Mouse (Mus musculus) embryonic facial prominence, embryonic 11.5 days (tissue): Measurements from ENCODE around the gene Kcna1. TPM values are rescaled to one million over a fixed set of nuclear protein-coding genes. Genes with fewer than 3 reads are reported as not detected.

ENCODE experiments used
- ATAC-seq: fragments of 200-750 bp; cut with Nextera tagmentation; replicated peaks from 2 replicates; pipeline ENCODE4 v1.8.0; 2017; ENCODE audit warnings: low read depth; ENCODE audit not compliant: insufficient number of reproducible peaks, low FRiP score, low TSS enrichment
- DNase-seq: peaks from one replicate; pipeline ENCODE4 v3.0.0-alpha.2; 2015; ENCODE audit warnings: low spot score
- H3K27ac ChIP-seq: fragments of 300-500 bp; sonication (generic); replicated peaks from 2 replicates; pipeline ENCODE4 v1.5.1; 2014; ENCODE audit warnings: mild to moderate bottlenecking, low read depth, low read length, control low read depth
- H3K27me3 ChIP-seq: fragments of 300-500 bp; sonication (generic); 2 replicates; pipeline ENCODE4 v1.6.1; 2014; ENCODE audit warnings: mild to moderate bottlenecking, low read length, moderate library complexity, mixed read lengths; ENCODE audit not compliant: control insufficient read depth, insufficient read depth
- H3K36me3 ChIP-seq: fragments of 300-500 bp; sonication (generic); replicated peaks from 2 replicates; pipeline ENCODE4 v1.6.1; 2014; ENCODE audit warnings: low read depth, mild to moderate bottlenecking, low read length, moderate library complexity, mixed read lengths; ENCODE audit not compliant: control insufficient read depth, insufficient read depth
- H3K4me1 ChIP-seq: fragments of 300-500 bp; sonication (generic); 2 replicates; pipeline ENCODE4 v1.6.1; 2014; ENCODE audit warnings: low read length, mixed read lengths; ENCODE audit not compliant: control insufficient read depth, insufficient read depth
- H3K4me2 ChIP-seq: fragments of 300-500 bp; sonication (generic); 2 replicates; pipeline ENCODE4 v1.6.1; 2014; ENCODE audit warnings: low read depth, mild to moderate bottlenecking, control low read depth, low read length, moderate library complexity
- H3K4me3 ChIP-seq: fragments of 300-500 bp; sonication (generic); 2 replicates; pipeline ENCODE4 v1.5.1; 2014; ENCODE audit warnings: low read depth, low read length, control low read depth
- H3K9ac ChIP-seq: fragments of 300-500 bp; sonication (generic); replicated peaks from 2 replicates; pipeline ENCODE4 v1.6.1; 2014; ENCODE audit warnings: mild to moderate bottlenecking, control low read depth, low read length
- H3K9me3 ChIP-seq: fragments of 300-500 bp; sonication (generic); replicated peaks from 2 replicates; pipeline ENCODE4 v1.6.1; 2016; ENCODE audit warnings: mild to moderate bottlenecking, low read length, inconsistent platforms, mixed read lengths; ENCODE audit not compliant: control insufficient read depth
- WGBS: fragments of 180-500 bp; shearing (Covaris S2); extraction: QIAGEN DNeasy Blood & Tissue Kit; methylation state at CpG from one replicate; pipeline ENCODE4 v1.1.7; 2014; 5-methylcytosine and 5-hydroxymethylcytosine counted together
- polyA plus RNA-seq: library from polyadenylated mRNA; unstranded; fragments of >200 nt; fragmentation: Nextera tagmentation; extraction: Ambion mirVana; gene quantifications from 2 replicates; pipeline ENCODE4 v1.2.1, GENCODE M21; 2014

Gene Kcna1
- polyA plus RNA-seq, 1 experiment from 2014 or later, result 0.52 TPM

GRCm38 (mm10) chr6:126618455-126618854, 27.7 kb downstream of the Kcna1 start:
- no peak overlapping the region for H3K9ac ChIP-seq
- no peak overlapping the region for H3K4me3 ChIP-seq
- WGBS, result 78% methylated on average over 4 of the region's 4 CpGs
- no peak for ATAC-seq
- H3K36me3 ChIP-seq, result no peaks in the 10 kb centered on the region
- H3K9me3 ChIP-seq, result no peaks in the 10 kb centered on the region
- H3K4me1 ChIP-seq, result no peaks in the 10 kb centered on the region
- H3K4me2 ChIP-seq, result no peak overlapping the region
- DNase-seq, result no peak
- no peaks in the 10 kb centered on the region for H3K27me3 ChIP-seq
- no peak overlapping the region for H3K27ac ChIP-seq

- H3K4me1 ChIP-seq, result no peaks in the 10 kb centered on the region
- no peak overlapping the region for H3K4me2 ChIP-seq
- WGBS, result 80% methylated on average over 4 of the region's 4 CpGs
- DNase-seq, result no peak
- no peak overlapping the region for H3K9ac ChIP-seq
- H3K36me3 ChIP-seq, result no peaks in the 10 kb centered on the region
- H3K9me3 ChIP-seq, result no peaks in the 10 kb centered on the region
- no peaks in the 10 kb centered on the region; the same call in 1 of the 2 replicates for H3K27me3 ChIP-seq
- ATAC-seq, result no peak
- H3K4me3 ChIP-seq, result no peak overlapping the region
- no peak overlapping the region for H3K27ac ChIP-seq
Measured at GRCm38 (mm10) chr6:126610746-126611145, 35.4 kb downstream of the Kcna1 start.

DNA sequence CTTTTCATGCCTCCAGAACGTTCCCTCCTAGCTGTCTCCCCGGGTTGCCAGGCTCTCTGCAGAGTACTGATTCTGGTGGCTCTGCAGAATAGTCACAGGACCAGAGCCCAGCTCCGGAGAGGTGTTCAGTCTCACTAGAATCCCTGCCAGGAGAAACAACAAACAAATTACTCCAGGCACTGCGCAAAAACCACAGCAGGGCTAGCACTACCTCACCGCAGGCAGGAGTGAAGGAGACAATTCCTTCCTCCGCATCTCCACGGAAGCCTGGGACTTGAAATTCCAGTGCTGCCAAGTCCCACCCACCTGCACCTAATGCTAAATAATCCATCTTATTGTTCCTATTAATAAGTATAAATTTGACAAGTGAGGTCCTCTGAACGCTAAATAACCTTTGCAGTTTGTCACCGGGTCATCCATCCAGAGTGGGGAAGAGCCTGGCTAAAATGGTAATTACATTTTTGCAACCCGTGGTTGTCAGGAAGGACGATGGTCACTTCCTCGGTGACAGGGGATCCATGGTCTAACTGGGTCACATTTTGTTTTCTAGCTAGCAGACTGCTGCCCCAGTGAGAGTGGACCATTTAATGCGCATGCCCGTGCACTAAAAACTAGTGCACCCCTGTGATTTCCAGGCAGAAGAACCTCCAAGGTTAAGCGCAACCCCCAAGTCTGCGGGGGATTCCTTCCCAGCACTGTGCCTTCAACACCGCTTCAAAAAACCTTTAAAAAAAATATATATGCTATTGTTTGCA, 36.8 kb downstream of the Kcna1 start:
- Histone ChIP-seq H3K4me2 (no peak overlapping the region), H3K9me3 (no peaks in the 10 kb centered on the region), H3K4me3 (no peak overlapping the region), H3K27me3 (no peaks in the 10 kb centered on the region; the same call in 1 of the 2 replicates), H3K27ac (no peak overlapping the region), H3K9ac (no peak overlapping the region), H3K36me3 (no peaks in the 10 kb centered on the region), H3K4me1 (no peaks in the 10 kb centered on the region)
- DNase-seq (no peak), ATAC-seq (no peak)
- 68% methylated on average over 17 of the region's 17 CpGs for WGBS

DNA sequence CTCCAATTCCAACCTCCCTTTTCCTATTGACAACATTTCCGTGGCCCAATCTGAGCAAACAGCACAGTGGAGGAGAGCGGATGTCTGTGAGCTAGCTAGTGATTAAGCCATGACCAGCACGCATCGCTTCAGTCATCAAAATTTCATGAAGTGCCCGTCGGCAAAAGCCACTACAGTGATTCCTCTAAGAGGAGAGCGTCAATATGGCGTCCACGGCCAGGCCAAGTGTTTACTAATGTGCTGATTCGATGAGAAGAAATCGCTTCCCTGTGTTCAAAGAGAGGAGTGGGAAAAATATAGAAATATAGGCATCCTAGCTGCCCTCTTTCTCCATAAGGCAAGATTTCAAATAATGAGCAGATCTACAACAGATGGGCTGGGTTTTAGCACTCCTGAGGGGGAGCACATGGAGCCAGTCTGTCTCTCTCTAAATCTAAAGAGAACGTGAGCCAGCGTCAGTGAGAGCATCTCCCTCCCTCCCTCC, 44.3 kb downstream of the Kcna1 start:
- Histone ChIP-seq H3K27me3 (no peaks in the 10 kb centered on the region; the same call in 1 of the 2 replicates), H3K27ac (no peak overlapping the region), H3K36me3 (no peaks in the 10 kb centered on the region), H3K4me1 (no peaks in the 10 kb centered on the region), H3K9ac (no peak overlapping the region), H3K9me3 (no peaks in the 10 kb centered on the region), H3K4me3 (no peak overlapping the region), H3K4me2 (no peak overlapping the region)
- ATAC-seq (no peak), DNase-seq (no peak)
- 88% methylated on average over 13 of the region's 13 CpGs for WGBS

GRCm38 (mm10) chr6:126599201-126599995, 46.8 kb downstream of the Kcna1 start:
- H3K4me3 ChIP-seq, result no peak overlapping the region
- H3K36me3 ChIP-seq, result no peaks in the 10 kb centered on the region
- no peak for DNase-seq
- 81% methylated on average over 3 of the region's 3 CpGs for WGBS
- H3K9ac ChIP-seq, result no peak overlapping the region
- H3K4me1 ChIP-seq, result no peaks in the 10 kb centered on the region
- no peak for ATAC-seq
- no peaks in the 10 kb centered on the region for H3K9me3 ChIP-seq
- H3K27ac ChIP-seq, result no peak overlapping the region
- no peaks in the 10 kb centered on the region for H3K27me3 ChIP-seq
- H3K4me2 ChIP-seq, result no peak overlapping the region

DNA sequence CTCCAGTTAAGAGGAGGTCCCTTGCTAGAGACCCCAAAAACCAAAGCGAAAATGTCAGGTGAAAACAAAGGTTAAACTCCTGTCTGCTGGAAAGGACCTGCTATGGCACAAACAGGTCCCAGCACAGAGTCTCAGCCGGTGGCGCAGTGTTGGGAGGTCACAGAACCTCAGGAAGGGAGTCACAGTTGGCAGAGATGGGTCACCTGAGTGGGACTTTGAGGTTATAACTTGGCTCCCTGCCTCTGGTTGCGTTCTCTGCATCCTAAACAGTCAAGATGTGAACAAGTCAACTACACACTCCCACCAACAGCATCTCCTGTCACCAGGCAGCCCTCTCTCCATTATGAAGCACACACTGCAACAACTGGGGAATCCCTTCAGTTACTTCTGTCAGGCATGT, 48.4 kb downstream of the Kcna1 start:
- DNase-seq (no peak), ATAC-seq (no peak)
- WGBS, result 92% methylated on average over 4 of the region's 4 CpGs
- H3K4me2 ChIP-seq, result no peak overlapping the region
- H3K4me1 ChIP-seq, result no peaks in the 10 kb centered on the region
- no peak overlapping the region for H3K9ac ChIP-seq
- no peak overlapping the region for H3K4me3 ChIP-seq
- H3K27me3 ChIP-seq, result no peaks in the 10 kb centered on the region
- no peak overlapping the region for H3K27ac ChIP-seq
- H3K36me3 ChIP-seq, result no peaks in the 10 kb centered on the region
- H3K9me3 ChIP-seq, result no peaks in the 10 kb centered on the region

DNA sequence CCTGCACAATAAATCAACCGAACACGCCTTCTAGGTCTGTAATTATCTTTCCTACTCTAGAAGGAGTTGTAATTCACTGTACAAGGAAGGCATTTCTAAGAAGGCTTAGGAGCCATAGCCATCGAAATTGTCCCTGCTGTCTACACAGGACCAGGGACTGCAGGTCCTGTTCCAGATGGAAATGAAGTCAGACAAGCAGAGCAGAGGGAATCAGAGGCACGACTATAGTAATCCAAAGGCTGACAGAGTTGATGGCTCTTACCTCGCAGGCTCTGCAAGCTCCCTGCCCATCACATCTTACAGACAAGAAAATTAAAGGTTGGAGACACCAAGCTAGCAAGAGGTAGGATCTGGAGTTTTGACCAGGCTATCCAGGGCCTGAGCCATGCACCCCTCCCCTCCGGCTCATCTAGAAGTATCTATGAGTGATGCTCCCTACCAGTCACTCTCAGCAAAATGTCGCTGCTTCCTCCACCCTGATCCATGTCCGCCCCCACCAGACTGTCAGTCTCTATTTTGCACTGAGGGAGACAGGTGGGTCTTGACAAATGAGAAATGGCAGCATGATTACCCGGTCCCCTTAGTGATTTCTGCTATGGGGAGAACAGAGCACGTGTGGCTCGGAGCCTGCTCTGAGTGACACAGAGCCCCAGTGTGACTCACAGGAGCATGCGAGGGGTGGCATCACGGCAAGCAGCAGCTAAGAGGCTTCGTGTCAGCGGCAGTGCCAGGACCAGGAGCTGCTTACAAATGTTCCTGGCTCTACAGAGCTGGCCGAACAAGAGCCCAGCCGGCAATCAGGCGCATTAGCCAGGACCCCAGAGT, 50.2 kb downstream of the Kcna1 start:
- Histone ChIP-seq H3K4me1 (no peaks in the 10 kb centered on the region), H3K27me3 (no peaks in the 10 kb centered on the region), H3K4me3 (no peak overlapping the region), H3K9ac (no peak overlapping the region), H3K4me2 (no peak overlapping the region), H3K9me3 (no peaks in the 10 kb centered on the region), H3K36me3 (no peaks in the 10 kb centered on the region), H3K27ac (no peak overlapping the region)
- ATAC-seq (no peak), DNase-seq (no peak)
- 83% methylated on average over 18 of the region's 18 CpGs for WGBS
